Mouse (Mus musculus): ENCODE measurements around the gene Padi3. TPM values are rescaled to one million over a fixed set of nuclear protein-coding genes. Genes with fewer than 3 reads are reported as not detected.

Padi3 gene
- total RNA-seq, 2 experiments from 2014 or later = 0.15 to 0.18 TPM

DNA sequence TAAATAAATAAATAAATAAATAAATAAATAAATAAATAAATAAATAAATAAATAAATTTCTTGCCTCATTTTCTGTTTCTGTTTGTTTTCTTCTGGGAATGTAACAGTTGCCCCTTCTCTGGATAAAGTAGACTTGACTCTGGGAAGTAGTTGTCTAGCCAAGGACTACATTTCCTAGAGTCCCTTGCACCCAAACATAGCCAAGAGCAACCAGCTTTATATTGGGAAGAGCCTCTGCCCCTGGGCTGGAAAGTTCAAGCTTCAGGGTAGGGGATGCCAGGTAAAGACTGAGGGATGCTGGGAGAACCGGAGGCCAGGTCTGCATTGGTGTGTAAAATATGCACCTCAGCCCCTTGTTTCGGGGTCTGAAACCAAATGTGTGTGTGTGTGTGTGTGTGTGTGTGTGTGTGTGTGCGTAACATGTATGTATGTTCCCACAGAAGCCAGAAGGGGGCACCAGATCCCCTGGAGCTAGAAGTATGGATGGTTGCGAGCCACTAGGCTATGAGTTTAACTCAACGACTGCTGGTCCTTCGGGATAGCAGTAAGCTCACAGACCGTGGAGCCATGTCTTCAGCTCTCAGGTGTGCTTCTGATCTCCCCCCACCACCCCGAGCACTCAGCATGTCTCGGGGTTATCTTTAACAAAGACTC, 26.0 kb downstream of the Padi3 start:
- DNase-seq (ENCODE audit: low spot score in 2 of 2) = no peak

DNA sequence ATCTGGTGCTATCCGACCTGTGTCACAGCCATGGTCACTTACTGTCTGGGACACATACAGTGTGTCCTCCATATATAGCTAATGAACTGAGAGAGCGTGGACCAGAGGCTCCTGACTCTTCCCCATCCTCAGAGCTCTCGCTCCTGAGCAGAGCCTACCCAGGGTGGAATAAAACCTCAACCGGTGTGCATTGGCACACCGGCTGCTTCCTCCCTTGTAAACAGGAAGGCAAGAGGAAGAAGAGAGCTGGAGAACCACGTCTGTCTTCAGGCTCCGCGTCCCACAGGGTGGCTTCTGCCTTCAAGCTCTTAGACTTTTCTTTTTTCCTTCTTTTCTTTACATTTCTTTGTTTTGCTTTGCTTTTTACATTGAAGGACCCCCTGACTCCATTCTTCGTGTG, 27.6 kb downstream of the Padi3 start:
- no peak for DNase-seq (ENCODE audit: low spot score in 2 of 2)

DNA sequence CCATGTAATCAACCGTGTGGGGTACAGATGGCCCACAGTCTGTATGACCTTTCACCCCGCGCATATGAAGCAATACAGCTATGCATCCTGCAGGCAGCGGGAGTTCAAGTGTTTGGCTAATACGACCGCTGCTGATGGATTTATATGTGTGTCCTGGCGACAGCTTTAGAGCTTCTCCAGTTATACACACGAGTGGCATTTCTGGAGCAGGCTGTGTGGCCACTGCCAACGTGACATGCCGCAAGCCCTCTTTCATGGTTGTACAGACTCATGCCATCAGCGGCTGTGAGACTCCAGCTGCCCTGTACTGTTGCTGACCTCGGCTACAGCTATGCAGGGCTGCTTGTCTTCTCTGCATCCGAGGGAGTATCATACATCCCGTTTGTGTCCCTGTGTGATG, 29.9 kb downstream of the Padi3 start:
- no peak for DNase-seq (ENCODE audit: low spot score in 2 of 2)

DNA sequence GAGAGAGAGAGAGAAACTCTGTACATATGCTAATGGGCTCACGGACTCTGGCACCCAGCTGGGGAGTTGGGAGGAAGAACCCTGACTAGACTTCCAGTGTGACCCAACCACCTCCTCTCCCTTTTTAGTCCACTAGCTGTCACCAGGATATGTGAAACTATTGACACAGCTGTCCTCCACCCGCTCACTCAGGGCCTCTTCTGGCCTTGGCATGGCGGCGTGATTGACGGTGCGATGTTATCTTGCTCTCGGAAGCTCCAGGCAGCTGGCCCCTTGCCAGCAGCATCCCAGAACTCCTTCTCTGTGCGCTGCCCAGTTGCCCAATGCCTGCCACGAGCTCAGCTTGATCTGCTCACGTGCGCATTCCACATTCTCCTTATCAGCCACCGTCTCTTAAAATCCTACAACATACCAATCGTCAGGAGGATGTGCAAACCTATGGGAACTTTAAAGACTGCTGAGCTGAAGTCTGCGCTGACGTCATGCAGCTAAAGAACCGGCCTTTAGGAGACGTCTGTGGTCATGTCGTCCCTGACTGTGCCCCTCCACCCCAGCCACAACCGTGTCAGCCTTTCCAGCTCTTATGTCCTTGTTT, 30.5 kb downstream of the Padi3 start:
- no peak for DNase-seq (ENCODE audit: low spot score in 2 of 2)

DNA sequence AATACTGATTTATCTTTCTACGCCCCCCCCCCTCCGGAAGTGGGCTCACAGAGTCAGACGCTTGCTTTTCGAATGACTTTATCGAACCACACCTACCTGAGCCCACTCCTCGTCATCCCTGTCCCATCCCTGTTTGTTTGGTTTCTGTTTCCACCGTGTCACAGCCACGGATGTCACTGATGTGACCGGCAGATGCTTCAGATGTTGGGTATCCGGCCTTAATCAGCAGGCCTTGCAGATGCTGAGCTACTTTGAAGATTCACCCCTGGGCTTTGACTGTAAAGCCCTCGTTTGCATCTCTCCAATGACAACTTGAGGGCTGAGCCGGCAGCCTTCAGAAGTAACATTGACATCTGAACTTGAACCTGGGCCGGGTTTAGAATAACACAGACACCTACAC, 33.8 kb downstream of the Padi3 start:
- DNase-seq (ENCODE audit: low spot score in 2 of 2) = no peak

DNA sequence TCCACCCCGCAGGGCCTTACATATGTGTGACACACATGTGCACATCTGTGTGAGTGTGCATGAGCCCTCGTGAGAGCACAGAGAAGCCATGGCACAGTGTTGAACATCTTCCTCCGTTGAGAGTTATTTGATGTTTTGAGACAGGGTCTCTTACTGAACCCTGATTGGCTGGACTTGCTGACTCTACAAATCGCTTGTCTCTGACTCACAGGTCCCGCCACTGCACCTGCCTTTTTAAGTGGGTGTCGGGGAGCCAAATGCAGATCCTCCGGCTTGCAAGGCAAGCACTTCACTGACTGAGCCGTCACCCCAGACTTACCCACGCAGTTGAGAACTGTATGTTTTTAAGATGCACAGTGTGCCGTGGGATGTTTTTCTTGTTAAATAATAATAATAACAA, 34.6 kb downstream of the Padi3 start:
- DNase-seq (ENCODE audit: low spot score in 2 of 2) = no peak

DNA sequence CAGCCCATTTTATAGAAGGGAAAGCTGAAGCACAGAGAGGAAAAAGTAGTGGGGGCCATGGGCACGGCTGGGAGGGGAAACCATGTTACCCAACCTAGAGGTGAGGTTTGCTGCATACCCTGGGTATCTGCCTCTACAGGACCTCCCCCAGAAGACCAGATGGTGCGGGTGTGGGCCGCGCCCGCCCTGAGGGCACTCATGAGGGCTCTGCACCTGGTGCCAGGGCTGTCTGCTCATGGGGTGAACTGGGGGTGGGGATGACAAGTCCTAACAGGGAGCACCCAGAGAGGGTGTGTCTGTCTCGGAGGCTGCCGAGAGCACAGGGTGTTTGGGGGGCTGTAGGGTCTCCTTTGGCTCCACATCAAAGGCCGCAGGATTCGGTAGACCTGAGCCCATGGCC, 35.6 kb downstream of the Padi3 start:
- no peak for DNase-seq (ENCODE audit: low spot score in 2 of 2)

DNA sequence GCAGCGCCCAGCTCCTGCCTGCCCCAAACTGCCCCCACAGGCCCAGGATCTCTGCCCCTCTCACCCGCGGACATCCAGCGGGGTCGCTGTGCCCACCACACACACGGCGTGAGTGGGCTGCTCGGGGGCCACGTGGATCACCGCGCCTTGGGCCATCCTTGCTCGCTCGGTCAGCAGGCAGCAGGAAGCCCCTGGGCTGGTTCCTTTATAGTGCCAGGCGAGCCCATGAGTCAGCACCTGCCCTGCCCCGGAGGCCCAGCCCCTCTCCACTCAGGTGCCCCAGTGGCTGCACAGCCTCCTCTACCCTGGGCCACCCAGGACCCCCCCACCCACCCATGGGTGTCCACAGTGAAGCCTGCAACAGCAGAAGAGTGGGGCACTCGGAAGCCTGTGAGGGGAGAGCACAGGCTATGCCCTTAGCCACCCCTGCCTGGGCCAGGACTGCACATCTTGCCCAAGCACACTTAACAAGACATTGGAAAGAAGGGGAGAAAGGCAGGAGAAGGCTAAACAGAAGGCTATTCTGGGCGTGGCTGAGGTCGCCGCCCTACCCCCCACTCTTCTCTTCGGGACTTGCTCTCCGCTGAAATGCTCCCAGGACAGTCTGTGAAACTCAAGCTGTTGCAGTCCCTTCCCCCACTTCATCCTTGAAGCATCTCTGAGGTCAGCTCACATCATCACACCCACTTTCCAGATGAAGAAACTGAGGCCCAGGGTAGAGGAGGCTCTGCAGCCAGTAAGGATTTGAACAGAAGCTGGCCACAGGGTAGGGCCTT, 36.2 kb downstream of the Padi3 start, which contains the start of gene Padi4:
Padi4 (minus strand) TSS at position 212 of the 776 bp plus-strand sequence.
- DNase-seq (ENCODE audit: low spot score in 2 of 2) = no peak

DNA sequence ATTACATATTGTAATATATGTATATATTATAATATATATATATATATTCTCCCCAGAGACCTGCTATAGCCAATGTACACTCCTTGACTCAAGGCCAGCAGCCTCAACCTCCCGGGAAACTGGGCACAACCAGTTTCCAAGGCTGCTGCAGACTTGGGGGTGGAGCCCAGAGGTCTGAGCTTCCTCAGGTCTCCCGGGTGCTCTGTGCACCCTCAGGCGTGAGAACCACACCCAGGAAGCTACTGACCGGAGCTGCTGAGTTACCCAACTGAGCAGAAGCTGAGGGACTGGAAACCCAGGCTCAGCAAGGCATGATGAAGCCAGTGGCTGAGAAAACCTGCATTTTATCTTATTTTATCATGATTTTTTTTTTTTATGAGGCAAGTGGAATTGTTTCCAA, 39.4 kb downstream of the Padi3 start:
- no peak for DNase-seq (ENCODE audit: low spot score in 2 of 2)

DNA sequence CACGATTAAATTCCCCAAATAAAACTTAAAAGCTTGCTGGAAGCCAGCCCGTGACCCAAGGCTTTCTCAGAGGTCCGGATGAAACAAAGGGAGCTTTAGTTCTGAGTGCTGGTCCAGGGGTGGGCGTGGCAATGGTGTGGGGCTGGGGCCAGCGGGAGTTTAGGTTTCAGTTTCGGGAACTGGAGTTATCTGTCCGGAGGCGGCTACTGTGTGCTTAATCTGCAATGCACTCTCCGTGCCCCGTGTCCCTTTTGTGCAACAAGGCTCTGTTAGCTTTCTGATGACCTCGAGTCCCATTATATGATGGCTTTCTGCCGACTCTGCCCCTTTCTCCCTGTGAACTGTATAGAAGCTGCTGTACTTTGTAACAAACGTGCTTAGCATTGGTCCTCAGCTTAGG, 40.0 kb downstream of the Padi3 start:
- DNase-seq (ENCODE audit: low spot score in 2 of 2) = peak in 1 of 2 experiments; percentile 62

DNA sequence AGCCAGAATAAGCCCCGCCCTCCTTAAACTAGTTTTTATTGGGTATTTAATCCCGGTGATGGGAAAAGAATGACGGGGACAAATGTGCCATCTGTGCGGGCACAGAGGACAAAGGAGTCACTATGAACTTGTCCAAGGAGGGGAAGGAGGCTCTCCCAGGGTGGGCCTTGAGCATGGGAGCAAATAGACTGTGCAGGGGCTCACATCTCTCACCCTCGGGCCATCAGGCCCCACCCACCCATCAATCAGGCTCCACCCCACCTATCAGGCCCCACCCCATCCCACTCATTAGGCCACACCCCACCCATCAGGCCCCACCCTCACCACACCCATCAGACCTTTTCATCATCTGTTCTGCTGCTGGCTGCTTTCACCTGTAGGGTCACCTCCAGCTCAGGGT, 41.5 kb downstream of the Padi3 start:
- no peak for DNase-seq (ENCODE audit: low spot score in 2 of 2)

DNA sequence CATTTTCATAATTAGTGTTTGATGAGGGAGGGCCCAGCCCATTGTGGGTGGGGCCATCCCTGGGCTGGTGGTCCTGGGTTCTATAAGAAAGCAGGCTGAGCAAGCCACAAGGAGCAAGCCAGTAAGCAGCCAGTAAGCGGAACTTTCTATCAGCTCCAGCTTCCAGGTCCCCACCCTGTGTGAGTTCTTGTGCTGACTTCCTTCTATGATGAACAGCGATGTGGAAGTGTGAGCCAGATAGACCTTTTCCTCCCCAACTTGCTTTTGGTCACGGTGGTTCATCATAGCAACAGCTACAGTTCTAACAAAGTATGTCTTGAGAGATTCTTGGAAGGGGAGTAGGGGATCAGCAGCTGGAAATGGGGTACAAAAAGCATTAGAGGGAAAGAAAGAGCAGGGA, 44.5 kb downstream of the Padi3 start:
- DNase-seq (ENCODE audit: low spot score in 2 of 2) = no peak

DNA sequence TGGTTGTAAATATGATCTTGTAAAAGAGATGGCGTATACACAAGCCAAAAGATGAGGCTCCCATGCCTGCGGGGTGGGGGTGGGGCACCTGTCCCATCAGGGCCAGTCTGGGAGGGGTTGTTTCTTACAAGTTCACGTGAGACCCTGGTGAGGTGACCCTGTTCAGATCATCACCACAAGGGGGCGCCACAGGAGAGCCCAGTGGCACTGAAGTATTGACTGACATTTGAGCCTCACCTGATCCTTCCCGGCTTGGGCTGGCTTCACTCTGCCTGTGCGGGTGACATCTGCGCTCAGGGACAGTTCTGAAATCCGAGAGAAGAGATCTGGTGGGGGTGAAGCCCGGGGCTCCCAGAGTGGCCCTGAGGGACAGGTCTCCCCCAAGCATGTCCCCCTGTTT, 47.3 kb downstream of the Padi3 start:
- peak; percentile 44 to 51 for DNase-seq (ENCODE audit: low spot score in 2 of 2)

DNA sequence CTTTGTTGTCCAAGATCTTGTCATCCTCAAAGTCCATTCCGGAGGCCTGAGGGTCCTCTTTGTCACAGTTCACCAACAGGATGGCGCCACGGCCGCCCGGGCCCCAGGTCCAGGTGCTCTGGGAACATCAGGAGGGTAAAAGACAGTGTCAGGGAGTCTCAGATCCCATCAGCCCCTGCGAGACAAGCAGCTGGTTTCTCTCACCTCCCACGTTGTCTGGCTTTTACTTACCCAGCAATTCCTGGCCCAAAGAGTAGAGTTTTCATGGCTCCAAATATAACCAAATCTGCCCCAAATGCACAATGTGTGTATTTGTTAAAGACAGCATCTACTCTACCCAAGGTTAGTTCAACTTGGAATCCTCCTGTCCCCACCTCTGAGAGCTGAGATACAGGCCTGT, 48.8 kb downstream of the Padi3 start:
- no peak for DNase-seq (ENCODE audit: low spot score in 2 of 2)

DNA sequence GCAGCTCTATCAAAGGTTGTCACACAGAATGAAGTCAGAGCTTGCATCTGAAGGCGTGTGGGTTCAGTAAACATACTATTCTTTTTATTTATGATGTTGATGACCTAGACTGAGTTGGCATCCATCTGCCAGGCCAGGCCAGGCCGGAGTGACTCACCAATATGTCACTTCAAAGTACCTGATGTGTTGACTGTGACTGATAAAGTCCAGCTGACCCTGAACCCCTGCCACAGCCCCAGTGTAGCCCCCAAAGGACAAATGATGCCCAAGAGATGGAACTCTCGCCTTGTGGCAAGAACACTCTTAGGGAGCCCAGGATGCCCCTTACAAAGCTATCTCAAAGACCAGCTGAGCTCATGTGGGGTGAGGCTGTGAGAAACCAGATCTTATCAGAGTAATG, 54.6 kb downstream of the Padi3 start:
- DNase-seq (ENCODE audit: low spot score in 2 of 2) = no peak

DNA sequence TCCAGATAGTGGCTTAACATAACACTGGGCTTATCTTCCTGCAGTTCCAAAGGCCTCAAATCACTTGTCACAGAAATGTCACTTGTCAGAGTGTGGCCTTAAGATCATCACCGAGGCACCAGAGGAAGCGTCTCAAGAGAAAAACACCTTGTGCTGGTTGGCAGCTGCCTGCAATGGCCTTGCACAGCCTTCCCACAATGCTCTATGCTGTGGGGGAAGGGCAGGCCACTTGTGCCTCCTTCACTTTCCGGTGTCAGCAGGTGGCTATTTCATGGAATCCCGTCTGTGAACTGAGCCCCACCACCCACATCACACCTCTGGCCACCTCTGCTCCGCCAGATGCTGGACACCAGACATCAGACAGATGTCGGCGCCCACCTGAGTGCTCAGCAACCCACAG, 57.1 kb downstream of the Padi3 start:
- no peak for DNase-seq (ENCODE audit: low spot score in 2 of 2)

DNA sequence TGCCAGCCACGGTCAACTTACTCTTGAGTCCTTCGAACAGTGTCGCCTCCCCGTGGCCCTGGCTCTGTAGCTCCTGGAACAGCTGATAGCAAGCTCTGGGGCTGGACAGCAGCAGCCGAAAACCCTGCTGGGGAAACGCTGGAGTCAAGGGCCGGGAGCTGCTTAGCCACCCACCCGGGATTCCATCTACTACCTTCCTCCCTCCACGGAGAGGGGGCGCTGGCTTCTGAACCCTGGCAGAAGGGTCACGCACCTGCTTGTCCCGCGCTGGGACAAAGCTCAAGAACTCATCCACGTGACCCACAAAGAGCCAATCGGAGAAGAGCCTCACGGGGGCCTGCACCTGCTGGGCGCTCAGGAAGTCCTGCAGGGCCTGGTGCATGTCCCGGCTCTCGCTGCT, 60.1 kb downstream of the Padi3 start:
- peak in 1 of 2 experiments; percentile 25 for DNase-seq (ENCODE audit: low spot score in 2 of 2)

DNA sequence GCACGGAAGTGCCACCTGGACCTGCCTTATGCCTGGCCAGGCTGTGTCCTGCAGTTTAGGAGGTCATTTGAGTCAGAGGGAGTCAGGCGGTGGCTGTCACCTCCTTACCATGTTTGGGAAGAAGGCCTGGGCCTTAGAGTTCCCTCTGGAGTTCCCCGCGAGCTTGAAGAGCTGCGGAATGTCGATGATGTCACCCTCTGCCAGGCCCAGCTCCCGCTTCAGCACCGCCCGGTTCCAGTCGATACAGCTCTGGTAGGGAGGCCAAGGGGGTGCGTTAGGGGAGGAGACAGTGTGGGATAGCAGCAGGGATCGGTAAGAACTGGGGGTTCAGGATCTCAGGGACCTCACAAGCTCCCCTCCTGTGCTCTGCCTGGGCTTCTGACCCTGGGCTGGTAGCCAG, 62.5 kb downstream of the Padi3 start:
- no peak for DNase-seq (ENCODE audit: low spot score in 2 of 2)

DNA sequence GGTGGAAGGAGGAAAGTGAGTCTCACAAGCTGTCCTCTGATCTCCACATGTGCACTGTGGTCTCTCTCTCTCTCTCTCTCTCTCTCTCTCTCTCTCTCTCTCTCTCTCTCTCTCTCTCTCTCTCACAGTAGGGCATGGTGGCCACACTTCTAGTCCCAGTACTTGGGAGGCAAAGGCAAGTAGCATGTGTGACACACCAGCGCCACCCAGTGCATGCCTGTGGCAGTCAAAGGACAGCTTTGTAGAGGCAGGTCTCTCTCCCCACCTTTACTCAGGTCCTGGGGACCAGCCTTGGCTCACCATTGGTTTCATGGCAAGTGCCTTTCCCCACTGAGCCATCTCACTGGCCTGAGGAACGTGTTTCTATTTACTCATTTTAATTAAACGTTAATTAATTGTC, 65.8 kb downstream of the Padi3 start:
- peak in 1 of 2 experiments; percentile 43 for DNase-seq (ENCODE audit: low spot score in 2 of 2)

DNA sequence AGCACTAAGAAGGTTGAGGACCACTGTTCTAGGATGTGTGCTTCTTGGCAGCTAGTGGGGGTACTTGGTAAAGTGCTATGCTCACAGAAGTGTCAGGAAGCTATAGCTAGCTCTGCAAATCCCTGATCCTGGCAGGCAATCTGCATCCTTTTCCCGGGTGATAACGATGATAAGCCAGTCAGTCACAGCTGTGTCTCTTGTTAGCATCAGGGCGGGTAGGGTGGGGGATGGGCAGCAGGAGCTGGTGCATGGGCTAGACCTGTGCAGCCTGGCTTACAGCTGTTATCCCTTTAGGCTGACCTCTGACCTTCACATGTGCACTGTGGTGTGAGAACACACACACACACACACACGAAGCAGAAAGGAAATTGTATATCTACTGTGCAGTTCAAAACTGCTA, 67.4 kb downstream of the Padi3 start:
- no peak for DNase-seq (ENCODE audit: low spot score in 2 of 2)

DNA sequence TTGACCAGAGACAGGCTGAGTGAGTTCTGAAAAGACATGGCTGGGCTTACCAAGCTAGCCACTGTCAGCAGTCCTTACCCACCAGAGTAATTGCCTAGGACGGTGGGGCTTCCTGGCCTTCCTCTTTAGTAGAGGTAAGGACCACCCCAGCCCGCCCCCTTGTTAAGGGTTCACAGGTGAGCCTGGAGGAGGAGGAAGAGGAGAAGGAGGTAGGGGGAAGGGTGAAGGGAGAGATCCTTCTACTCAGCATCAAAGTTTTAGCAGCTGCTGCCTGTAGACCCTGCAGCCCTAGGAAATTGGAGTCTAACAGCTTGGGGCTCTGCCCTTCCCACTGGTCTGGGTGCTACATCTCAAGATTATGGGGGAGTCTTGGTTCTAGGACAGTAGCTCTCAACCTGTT, 67.9 kb downstream of the Padi3 start, which contains the start of gene Padi6:
Padi6 (minus strand) TSS at position 101 of the 400 bp plus-strand sequence.
- DNase-seq (ENCODE audit: low spot score in 2 of 2) = no peak

DNA sequence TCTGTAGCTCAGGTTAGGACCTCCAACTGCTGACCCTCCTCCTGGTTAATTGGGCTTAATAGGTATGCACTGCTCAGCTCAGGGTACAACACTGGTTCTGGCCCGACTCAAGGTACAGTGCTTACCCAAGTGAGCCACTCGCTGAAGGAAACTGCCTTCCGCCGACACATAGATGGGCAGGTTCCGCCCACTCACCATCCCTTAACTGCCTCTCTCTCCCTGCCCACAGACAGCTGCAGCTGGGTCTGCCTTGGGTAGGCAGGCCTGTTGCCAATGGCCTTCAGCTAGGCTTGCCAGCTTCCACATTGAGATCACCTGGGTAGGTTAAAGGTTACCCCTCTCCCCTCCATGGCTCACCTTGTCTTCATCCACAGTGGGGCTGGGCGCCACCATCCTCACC, 69.0 kb downstream of the Padi3 start:
- DNase-seq (ENCODE audit: low spot score in 2 of 2) = no peak

All from gastrocnemius, postnatal 4 days (tissue).